Mouse (Mus musculus) cerebellum, postnatal 10 days (tissue): ENCODE measurements around the gene Peak1.

ENCODE experiments used
- DNase-seq, 2 experiments: peaks; one replicate each; pipeline ENCODE4 v3.0.0; 2021; ENCODE audit warnings: mixed read lengths in 2 of 2

Gene Peak1

GRCm38 (mm10) chr9:56244336-56244735 is 173.5 kb downstream of the Peak1 start:
- no peak for DNase-seq

DNA sequence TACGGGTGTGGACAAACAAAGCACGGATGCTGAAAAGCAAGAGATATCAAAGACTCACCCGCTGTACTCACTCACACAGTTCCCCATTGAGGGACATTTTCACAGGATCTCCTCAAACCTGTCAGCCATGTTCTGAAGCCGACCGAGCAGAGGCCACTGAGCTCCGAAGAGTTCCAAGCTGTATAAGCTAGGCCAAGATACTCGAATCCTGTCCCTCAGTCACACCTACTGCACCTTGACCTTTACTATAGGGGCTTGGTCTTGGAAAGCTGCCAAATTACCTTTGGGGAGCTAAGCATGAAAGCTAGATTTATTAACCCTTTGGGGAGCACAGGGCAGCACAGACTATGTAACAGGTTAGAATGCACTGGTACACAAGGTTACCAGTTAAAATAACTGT is 174.0 kb downstream of the Peak1 start:
- no peak for DNase-seq

DNA sequence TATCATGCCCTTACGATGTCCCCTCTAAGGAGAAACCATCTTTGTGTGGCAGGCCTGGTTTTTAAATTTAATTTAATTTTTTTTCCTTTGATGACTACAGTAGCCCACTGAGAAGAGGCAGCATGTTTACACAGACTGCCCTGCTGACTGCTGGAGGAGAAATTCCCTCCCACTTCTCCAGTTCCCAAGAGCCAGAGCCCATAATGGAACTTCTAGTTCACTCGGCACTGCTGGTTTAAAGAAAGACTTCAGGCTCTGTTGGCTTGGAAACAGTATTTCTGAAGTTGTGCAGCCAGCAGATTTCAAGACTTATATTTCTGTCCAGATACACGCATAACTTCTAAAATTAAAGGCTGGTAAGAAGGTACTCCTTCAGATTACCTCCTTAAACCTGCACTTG is 175.2 kb downstream of the Peak1 start:
- DNase-seq: no peak

DNA sequence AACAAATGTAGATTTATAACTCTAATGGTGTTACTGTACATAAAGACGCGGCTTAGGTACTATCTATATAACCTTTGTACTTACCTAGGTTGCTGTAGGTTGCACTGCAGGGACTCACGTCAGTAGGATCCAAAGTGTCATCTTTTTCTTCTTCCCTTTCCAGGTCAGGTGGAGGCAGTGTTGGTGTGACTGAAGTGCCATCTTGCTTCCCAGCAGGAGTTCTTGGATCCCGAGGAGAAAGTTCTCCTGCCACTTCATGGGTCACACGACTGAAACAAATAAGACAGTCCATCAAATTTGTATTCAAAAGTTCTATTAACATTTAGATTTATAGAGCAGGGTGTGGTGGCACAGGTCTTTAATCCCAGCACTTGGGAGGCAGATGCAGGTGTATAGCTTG is 176.8 kb downstream of the Peak1 start:
- no peak for DNase-seq

DNA sequence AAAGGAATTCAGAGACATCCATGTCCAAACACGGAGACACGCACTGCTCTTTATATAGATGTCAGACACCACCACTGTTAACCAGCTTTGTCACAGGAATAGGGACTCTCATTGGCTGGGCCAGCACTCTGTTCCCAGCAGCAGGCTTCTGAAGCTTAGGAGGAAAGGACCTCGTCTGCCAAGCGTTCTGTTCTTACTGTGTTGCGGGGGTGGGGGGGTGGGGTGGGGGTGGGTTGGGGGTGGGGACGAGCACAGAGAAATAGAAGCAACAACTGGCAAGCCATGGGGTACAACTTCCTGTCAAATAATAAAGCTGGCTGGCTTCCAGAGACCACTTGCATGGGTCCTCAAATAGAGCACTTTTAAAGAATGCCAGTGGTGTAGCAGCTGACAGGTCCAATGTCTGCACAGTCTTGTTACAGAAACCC is 182.0 kb downstream of the Peak1 start:
- DNase-seq: peak; percentile 24 to 26

DNA sequence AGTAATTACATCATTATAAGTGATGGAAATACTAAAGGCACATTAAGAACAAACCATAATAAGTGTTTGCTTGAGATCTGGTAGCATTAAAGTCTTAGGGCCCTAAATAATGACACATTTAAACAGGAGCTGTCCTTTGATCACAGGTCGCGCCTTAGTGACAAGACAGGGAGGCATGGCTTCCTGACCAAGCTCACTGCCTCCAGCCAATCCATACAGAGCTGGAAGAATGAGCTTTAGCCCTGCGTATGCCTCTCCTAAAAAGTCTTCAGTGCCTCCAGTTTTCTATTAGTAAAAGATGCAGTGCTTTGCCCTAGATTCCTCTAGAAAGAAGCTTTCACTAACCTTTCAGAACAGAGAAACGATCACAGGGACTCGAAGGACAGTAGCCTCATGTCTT is 182.6 kb downstream of the Peak1 start:
- DNase-seq: no peak

DNA sequence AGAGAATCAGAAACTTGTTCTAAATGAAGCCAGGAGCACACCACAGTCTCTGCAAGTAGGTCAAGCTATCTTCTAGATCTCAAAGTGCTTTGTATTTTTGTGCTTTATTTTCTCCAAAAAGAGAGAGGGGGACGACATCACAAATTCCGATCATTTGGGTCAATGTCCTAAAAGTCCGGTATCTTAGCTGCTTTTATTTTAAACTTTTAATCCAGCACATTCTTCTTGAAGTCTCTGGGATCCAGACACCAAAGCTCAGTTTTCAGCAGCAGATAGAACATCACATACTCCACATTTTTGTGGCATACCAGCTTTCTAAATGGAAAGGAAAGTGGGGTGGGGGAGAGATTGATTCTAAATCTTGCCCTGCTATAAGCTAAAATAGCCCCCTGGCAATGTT is 183.3 kb downstream of the Peak1 start:
- DNase-seq: no peak

GRCm38 (mm10) chr9:56233316-56233715 is 184.6 kb downstream of the Peak1 start:
- DNase-seq: no peak

GRCm38 (mm10) chr9:56230906-56231305 is 187.0 kb downstream of the Peak1 start:
- no peak for DNase-seq

DNA sequence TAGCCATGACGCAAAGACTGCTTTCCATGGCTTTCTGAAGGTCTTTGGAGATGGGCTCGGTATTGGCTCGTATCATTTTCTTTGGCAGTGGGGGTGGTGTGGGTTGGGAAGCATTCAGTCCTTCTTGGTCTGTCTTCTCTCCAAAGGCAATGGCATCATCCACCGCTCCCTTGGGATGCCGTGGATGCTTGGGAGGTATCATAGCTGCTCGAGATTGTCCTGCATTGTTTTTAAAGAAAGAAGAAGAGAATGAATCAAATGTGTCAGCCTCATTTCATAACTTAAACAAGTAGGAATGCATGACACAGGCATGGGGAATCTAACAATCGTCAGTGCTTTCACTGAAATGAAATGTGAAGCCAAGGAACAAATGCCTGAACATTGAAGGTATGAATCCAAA is 190.2 kb downstream of the Peak1 start:
- DNase-seq: no peak

- DNase-seq: peak; percentile 42 to 53
Measured at GRCm38 (mm10) chr9:56223429-56224051, 194.3 kb downstream of the Peak1 start.

DNA sequence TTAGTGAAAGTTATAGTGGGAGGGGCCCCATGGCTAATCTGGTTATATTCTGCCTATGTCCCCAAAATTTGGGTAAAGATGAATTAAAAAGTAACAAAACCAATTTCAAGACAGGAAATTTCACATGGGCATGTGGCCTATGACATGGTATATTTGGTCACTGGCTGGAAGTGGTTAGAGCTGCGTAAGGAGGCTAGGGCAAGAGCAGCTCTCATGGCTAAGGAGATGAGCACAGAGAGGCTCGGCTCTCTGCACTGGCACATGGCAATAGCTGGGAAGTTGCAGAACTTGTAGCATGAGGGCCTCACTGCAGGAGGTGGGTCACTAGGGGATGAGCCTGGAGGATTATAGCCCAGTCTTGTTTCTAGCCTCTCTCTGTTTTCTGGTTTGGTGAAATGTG is 199.0 kb downstream of the Peak1 start:
- DNase-seq: peak in 1 of 2 experiments; percentile 27

DNA sequence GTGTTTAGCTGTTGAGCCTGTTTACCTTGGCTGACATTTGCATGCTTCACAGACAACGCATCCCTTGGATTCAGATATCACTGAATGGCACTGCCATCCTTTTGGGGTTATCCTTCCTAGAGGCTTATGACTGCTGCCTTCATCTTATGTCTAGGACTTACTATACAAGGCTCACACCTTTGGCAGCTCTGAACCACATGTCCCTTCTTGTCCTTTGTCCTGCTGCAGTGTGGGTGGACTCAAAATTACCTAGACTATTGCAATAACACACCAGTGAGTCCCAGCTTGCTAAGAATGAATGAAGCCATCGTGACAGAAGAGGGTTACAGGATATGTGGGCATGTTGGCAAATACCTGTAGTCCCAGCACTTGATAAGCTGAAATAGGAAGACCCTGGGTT is 199.8 kb downstream of the Peak1 start:
- no peak for DNase-seq

GRCm38 (mm10) chr9:56217386-56217785 is 200.5 kb downstream of the Peak1 start:
- DNase-seq: peak; percentile 77

DNA sequence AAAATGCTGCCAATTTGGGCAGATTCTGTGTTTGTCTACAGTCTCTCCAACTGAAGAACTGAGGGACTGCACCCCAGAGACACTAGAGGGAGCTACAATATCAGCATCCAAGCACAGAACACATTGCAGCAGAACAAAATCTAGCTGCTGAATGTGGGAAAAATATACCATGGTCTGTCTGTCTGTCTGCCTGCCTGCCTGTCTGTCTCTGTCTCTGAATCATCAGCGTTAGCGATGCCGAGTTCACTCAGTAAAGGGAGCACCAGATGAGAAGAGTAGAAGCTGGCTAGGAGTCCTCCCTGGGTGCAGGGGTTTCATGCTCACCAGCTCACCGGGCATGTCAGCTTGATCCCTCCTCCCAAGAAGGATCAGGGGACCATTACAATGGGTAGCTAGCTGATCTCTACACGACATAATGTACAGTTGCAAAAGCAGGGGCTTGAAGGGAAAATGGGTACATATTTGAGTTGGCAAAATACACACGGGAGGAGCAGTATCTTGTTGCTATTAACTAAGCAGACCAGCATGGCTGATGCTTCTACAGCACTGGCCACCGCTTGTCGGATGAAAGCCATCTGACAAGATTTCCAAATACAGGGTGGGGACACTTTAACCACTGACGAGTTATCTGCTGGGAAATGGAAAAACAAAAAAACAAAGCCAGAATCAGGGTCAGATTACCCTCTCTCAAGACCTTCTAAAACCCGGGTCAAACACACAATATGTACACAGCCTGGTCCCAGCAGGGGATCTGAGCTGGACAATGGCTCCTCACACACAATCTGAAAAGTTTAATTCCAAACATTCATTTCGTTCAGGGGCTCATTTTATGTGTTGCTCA is 204.2 kb downstream of the Peak1 start:
- DNase-seq: peak; percentile 76 to 78

DNA sequence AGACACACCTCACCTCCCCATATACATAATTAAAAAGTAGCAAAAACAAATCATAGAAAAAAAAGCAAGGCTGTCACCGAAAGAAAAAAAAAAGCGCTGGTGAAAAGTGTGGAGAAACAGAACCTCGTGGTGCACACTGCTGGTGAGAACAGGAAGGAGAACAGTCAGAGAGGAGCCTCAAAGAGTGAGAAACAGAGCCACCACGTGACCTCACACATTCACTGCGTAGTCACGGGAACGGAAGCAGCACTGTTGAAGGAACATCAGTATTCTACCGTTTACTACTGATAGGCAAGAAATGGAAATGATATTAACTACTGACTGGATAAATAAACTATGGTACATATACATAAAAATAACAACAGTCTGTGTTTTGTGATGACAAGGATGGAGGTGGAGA is 209.1 kb downstream of the Peak1 start:
- no peak for DNase-seq

DNA sequence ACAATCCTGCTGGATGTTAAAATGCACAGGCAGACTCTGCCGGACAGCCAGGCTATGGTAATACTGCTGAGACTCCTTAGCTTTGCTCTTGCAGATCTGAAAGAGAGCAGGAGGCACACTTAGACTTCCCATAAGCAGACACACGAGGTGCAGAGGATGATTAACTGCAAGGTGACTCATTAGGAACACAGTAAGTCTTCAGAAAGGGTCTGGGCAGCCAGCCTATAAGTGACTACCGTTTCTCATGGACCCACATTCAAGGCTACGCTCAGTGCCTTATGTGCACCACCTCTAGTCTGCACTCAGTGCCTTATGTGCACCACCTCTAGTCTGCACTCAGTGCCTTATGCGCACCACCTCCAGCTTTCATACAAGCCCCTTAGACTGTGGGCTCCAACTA is 210.4 kb downstream of the Peak1 start:
- DNase-seq: no peak

GRCm38 (mm10) chr9:56207083-56207482 is 210.8 kb downstream of the Peak1 start:
- no peak for DNase-seq

- DNase-seq: no peak
Measured at GRCm38 (mm10) chr9:56205336-56205735, 212.5 kb downstream of the Peak1 start.

GRCm38 (mm10) chr9:56204316-56204715 is 213.6 kb downstream of the Peak1 start:
- DNase-seq: no peak

- DNase-seq: peak; percentile 96 to 97
Measured at GRCm38 (mm10) chr9:56200645-56201314, 217.1 kb downstream of the Peak1 start.

GRCm38 (mm10) chr9:56200200-56200599 is 217.7 kb downstream of the Peak1 start:
- no peak for DNase-seq

DNA sequence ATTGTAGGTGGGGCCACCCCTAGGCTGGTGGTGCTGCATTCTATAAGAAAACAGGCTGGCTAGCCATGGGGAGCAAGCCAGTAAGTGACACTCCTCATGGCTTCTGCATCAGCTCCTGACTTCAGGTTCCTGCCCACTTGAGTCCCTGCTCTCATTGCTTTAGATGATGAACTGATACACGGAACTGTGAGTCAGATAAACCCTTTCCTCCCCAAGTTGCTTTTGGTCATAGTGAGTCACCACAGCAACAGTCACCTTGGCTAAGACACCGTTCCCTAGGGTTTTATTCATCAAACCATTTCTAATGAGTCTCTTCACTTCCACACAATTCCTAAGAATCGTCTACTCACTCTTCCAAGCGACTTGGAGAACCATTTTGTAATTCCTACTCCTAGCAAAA is 220.9 kb downstream of the Peak1 start:
- DNase-seq: no peak

DNA sequence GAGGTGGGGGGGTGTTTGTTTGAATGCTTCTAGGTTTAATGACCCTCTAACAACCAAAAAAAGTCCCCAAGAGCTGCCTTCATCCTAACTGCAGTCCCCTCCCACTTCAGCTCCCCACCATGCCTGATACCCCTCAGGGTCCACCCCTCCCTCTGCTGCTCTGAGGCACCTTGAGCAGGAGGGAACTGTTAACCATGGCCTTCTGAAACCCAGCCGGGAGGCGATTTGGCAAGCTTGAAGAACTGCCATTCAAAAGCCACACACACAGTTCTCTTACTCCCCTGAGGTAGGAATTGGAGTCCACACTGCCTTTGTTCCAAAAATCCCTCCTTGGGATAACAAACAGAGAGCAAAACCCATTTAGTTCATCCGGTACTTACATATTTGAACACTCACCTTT is 222.7 kb downstream of the Peak1 start:
- DNase-seq: no peak
